Mouse (Mus musculus) heart, adult 9 months (tissue): ENCODE data around the gene F2r.

Experiments
- DNase-seq, 2 experiments: peaks; one replicate each; pipeline ENCODE4 v3.0.0; 2022; ENCODE audit warnings: low spot score in 2 of 2

The F2r gene

DNA sequence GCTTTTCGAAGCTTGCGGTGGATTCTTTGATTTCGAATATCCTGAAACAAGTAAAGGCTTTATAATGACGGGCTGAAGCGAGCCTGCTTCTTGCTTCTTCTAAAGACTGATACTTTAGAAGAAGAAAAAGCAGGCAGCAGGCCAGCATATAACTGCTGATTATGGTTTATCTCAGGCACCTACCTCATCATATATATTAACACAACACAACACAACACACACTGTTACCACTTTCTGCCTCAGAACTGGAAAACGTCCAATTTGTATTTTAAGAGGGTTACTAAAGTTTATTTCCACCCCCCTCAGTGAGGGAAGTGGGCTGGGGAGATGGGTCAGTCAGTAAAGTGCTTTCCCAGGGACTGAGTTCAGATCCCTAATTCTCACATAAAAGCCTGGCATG is 13.9 kb upstream of the F2r start:
- DNase-seq = no peak

DNA sequence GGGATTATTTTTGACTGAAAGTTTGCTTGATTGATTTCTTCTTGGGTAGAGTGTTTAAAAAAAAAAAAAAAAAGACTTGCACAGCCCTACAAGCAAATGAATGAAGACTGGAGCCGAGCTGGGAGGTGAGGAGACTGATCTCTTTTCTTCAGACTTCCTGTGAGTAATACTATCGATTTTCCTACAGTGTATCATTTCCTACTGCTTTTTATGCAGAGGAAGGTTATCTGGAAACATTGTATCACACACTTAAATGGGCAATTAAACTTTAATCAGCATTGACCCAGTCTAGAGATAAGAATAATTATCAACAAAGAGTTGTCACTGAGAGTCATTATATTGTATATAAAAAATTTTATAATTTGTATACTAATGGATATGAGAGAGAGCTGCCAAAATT is 12.5 kb upstream of the F2r start:
- no peak for DNase-seq

DNA sequence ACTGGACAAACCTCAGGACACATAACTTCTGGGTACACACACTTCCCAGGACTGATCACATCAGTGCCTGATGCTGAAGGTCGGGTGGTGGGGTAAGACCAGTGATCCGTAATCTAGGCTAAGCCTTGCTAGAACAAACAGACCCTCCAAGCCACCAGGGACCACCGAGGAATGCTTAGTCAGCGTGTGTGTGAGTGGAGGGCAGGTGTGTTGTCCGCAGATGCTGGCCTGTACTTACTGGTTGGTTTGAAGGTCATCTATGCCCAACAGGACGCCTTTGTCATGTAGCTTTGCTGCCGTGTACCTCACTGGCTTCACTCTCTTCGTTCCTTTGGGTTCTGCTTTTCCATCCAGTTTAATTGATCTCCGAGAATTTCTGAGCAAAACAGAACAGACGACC is 11.5 kb upstream of the F2r start:
- DNase-seq = no peak

DNA sequence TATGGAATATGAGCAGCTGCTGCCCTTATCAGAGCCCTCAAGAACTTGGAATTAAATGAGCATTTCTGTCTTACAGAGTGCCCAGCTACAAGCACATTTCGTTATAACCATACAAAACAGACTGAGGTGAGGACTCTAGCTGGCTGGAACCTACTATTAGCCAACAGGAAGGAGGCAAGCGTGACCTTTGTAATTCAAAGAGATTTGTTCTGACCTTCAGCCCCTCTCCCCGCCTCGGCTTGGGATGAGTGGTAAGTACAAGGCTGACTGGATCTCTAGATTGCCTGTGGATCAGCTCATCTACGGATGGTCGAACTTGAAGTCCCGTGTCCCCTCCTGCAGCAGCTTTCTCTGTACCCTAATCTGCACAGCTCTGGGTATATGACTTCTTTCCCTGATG is 8.4 kb upstream of the F2r start:
- DNase-seq = no peak

DNA sequence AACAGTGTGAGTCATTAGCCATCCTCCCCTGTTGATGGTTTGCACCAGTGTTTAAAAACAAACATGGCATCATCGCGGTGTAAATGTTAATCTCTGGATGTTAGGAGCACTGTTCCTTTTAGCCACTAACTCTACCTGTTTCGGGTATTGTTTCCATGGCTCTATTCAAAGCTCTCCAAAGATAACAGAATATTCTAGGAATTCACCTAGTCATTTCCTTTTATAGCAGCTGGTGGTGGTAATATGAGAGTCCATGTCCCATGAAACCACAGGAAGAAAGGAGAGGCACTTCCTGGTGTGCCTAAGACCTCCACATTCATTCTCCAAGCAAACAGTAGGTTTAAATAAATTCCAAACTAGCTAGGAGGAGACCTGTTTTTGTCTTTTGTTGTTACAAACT is 4.8 kb upstream of the F2r start:
- DNase-seq = no peak

DNA sequence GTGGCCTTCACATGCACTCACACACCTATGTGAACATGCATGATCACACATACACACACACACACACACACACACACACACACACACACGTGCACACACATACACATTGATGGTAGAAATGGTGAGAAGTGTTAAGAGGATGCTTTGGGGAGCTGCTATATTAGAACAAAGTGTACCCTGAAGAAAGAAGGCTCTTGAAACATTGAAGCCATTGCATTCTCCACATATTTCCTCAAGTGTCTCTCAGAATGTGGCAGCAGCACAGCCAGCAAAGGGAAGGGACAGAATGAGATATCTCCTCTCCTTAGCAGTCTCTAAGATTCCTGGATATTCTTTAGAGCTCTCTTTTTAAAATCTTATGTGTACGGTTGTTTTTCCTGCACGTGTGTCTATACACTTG is 3.3 kb upstream of the F2r start:
- no peak for DNase-seq

DNA sequence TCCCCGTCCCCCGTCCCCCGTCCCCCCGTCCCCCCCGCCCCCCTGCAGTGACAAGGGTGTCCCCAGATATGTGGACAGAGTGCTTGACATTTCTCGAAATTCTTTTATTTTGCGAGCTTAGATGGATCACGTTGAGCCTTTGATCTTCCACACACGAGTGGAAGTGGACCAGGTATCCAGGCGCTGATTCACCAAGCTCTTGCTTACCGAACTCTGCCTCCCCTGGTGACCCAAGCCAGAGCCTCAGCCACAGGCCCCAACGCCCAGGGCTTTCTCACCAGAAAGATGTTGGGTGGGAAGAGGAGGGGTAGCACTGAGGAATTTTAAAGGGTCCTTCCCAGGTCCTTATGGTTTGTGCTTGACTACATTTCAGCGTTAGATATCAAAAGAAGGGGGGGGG is 572 bp upstream of the F2r start:
- DNase-seq = no peak

DNA sequence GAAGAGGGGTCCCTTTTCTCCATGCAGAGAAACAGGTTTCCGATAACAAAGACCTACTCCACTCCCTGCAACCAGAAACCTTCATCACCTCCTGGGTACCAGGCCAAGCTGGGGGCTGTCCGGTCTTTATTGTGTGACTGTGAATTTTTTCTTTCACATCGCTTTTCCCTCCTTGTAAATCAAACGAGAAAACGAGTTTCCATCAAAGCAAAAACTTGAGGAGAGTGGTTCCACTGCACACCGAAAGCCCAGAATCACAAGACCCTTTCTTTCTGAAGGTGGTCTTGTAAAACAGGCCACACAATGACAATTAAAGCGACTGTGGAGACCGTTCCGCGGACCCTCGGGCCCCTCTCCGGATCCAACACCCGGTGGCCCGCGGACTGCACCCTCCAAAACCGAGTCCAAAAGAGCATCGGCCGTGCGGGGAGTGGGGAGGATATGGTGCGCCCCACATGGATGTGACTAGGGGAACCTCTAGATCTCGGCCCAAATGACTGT is 566 bp downstream of the F2r start:
- no peak for DNase-seq

DNA sequence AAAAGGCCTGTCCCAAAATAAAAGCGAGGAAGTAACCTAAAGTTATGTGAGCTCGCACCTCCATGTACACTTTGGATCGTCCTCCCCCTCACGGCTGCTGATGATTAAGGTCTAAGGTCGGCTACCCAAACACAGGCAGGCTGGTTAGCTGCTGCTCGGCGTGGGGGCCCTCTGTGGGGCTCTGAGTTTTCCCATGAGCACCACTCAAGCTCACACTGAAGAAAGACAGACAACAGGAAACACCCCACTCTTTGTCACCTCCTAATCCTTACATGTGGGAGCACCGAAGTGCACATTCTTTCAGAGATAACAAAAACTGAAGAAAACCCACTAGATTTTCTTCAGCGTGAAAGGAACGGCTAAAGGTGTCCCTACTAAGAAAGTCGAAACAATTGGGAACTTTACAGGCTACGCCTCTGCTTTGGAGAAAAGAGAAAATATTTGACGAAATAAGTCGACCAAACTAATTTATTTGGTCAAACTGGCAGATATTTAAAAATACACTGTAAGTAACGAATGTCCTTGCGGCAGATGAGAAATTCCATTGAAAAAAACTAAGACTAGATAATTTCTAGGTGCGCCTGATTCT is 1.1 kb downstream of the F2r start:
- DNase-seq = peak in 1 of 2 experiments; percentile 10

DNA sequence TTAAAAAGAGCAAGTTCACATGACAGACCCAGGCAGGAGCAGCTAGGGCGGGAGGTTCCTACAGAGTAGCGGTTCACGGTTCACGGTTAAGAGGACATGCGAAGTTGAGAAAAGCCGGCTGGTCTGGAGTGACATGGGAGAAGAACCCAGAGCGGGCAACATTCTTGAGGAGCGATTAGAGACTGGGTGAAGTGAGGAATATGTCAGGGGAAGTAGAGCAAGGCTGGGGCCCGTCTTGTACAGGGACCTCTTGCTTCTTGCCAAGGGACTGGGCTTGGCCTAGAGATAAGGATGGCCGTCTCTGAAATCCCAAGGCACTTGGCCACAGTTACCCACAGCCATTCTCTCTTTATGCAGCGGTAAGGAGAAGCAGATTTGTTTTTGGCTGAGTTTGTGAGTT is 1.8 kb downstream of the F2r start:
- peak in 1 of 2 experiments; percentile 10 for DNase-seq

DNA sequence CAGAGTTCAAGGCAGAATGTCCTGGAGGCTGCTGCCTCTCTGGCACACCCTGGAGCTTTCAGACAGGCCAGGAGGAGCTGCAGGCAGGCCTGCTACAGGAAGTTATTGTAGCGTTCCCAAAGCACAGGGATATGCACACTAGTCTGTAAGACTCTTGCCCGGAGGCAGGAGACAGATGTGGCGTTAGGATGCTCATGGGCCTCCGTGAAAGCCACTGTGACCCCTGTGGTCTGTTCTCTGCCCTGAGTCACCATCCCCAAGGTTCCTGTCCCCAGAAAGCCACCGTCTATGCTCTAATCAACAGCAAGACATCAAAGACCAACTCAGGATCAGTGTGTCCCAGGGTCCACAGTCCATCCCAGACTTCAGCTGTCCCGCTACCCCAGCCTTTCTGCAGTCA is 3.5 kb downstream of the F2r start:
- DNase-seq = no peak

DNA sequence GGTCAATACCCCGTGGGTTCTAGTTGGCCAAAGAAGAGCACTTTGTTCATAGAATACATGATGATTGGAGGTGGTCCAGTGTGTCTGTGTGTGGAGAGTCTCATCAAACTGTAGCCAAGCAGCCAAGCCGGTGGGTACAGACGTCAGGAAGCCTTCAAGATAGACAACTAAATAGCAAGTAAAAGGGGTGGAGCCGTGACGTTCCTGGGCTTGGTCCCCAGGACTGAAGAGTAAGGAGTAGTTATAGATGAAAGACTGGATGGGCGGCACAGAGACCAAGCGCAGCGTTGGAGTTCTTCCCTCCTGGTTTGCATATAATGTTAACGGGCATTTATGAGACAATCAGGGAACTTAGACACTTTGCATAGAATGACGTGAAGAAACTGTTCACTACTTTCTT is 6.0 kb downstream of the F2r start:
- no peak for DNase-seq

DNA sequence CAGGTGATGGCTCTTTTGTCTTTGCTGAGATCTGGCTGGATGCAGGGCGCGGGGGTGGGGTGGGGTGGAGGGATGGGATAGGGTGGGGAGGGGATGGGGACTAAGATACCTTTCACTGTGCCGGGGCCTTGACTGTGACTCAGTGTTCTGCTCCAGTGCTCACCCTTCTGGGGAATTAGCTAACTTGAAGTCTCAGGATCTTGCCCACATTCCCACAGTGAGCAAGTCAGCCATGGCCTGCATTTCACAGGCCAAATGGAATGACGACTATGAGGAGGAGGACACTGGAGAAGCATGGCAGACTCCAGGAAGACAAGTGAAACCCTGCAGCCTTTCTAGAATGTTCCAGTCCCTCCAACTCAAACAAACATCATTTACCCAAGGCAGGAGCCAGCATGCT is 6.5 kb downstream of the F2r start:
- no peak for DNase-seq

DNA sequence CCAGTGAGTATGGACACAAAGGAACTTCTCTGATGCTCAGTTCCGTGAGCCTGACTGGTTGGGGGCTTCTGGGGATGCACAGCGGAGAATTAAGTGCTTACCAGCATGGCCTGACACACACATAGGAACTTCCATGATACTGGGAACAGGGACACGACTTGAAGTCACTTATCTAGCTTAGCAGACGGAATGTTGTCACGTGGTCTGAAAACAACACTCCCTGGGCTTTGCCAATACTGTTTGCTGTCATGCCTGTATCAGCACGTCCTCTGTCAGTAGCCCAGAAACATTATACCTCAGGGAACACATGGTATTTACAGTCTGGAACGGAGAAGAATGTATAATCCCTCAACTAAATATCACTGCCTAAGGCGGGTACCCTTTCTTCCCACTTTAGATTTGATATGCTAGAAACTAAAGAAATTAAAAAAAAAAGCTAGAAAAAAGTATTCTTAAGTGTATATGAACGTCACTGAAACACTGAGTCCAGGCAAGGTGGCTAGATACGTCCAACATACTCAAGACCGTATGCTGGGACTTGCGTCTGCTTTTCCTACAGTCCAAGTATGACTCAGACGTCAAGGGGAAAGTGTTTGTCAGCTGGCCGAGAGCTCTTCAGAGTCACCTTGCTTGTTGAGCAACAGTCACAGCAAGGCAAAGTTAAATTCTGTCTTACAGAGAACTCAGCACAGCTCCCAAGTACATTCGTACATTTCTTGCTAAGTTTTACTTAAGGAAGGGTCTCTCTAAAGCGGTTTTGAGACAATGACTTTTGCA is 7.3 kb downstream of the F2r start:
- peak; percentile 60 to 68 for DNase-seq

DNA sequence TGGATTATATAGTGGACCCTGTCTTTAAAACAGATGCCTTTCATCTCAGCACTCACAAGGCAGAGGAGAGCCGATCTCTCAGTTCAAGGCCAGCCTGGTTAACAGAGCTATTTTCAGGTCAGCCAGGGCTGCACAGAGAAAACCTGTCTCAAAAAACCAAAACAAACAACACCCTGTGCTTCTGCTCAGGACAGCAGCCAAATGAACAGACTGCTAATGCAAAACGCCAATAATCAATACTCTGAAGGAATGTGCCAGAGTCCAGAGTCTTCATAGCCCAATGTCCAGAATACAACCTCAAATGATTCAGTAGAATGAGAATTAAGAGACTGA is 9.2 kb downstream of the F2r start:
- no peak for DNase-seq

DNA sequence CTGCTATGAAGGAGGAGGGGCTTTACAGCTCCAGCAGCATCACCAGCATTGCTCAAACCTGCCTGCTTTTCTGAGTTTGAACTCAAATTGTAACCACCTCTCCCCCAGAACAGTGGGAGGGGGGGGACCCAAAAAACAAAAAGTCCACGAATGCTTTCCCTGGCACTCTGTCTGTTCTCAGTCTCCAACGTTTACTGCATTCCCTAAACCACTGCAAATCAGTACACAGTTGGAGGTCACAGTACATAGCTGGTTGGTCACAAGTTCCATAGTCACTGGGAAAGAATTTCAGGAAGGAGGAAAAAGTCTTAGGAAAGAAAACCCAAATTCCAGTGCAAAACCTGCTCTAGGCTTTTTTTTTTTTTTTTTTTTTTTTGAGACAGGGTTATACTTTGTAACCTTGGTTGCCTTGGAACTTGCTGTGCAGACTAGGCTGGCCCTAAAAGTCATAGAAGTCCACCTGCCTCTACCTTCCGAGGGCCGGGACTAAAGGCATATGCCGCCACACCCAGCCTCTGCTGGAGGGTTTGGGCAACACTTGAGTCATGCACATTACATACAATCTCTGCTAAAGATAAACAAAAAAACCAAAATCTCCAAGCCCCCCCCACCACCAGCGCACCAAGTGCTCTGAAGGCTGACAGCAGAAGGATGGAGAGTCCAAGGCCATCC is 9.7 kb downstream of the F2r start:
- DNase-seq = no peak

DNA sequence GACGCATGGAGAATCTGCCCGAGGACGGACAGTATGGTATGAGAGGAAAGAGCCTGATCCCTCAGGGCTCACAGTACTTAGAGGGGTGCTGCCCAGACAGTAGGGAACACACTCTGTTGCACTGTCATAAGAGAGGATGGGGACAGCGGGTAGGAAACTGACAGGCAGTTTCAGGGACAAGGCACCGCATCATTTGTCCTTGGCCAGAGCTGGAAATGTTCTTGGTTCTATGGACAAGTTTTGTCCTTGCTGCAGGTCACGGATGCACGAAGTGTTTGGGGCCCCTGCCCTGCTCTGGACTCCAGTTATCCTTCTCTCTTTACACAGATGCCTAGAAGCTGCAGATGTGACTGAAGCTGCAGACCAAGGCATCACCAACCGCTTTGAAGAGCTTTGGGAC is 11.3 kb downstream of the F2r start:
- no peak for DNase-seq

DNA sequence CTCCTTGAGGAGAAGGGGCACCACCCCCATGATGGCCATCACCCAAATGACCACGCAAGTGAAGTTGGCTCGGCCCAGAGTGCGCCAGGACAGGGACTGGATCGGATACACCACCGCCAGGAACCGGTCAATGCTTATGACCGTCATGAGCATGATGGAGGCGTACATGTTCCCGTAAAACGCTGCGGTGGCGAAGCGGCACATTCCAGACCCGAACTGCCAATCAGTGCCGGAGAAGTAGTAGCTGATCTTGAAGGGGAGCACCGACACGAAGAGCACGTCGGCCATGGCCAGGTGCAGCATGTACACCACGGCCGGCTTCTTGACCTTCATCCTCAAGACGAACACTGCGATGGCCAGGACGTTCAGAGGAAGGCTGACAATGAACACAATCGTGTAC is 14.0 kb downstream of the F2r start:
- no peak for DNase-seq

DNA sequence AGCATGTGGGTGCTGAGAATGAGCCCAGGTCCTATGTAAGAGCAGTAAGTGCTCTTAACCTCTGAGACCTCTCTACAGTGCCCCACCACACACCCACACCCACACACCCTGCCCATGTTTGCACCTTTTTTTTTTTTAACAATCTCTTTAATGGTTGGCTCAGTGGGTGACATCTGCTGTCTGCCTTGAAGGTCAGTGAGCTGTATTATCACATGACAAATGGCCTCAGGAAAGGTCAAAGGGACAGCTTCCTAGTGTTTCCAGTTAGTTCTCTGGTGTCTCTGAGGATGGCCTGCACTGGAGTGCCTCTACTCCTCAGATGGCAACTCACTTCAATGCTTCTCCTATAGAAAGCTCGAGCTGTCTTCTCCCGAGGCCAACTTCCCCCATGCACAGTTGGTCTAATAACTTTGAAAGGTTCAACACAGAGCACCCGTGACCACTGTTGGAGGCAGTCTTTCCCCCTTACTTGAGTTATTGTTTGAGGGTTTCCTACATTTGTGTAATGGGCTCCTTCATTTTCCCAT is 18.4 kb downstream of the F2r start:
- DNase-seq = no peak

DNA sequence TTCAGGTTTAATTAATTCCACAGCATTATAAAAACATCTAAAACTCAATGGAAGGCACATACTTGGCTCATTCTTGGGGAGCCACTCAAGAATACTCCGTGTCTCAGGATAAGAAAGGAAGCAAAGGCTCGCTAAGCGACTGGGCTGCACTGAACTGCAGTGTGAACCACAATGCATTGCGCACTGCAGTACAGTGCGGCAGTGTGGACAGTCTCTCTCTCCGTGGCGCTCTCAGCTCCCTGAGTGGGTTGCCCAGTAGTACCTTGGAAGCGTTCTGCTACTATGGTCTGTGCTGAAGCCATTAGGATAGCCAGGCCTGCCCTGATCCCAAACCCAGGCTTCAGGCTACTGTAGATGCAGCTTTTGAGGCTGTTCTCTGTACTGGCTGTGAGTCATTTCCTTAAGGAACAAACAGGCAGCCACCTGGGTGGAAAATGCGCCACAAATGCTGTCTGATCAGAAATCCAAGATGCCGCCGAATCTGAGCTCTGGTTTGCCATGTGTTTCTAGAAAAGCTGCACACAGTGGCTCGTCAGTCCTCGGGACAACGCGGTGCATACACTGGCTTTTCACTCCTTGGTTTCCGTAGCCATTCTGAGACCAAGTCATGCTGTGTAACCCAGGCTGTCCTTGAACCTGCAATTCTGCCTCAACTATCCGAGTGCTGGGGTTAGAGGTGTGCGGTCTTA is 19.9 kb downstream of the F2r start:
- no peak for DNase-seq

DNA sequence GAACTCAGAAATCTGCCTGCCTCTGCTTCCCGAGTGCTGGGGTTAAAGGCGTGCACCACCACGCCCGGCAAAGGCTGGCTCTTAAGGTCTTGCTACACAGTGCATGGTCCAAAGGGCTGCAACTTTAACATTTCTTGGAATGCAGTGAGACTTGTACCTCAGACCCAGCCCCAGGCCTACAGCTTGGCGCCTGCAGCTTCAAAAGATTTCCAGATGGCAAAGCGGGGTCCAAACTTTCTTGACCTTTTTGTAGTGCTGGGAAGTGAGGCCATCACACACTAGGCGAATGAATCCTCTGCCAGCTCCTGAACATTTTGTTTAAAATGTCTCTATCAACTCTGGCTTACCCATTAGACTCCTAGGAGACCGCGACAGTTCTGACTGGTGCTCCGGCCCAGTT is 20.7 kb downstream of the F2r start:
- no peak for DNase-seq

DNA sequence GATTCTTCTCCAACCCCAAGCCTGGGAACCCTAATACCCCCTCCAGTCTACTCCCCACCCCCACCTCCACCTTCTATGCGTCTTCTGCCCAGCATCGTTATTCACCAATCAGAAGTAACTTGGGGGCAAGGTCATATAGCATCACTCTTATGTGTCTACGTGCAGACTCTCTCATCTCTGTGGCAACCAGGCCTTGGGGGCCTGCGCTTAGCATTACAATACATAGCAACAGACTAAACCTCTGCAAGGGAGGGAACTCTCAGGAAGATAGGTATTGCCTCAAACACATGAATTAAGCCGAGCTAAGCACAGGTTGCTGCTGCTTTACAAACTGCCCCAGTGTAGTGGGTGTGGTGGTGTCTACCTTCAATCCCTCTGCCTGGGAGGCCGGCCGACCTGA is 21.6 kb downstream of the F2r start:
- no peak for DNase-seq
